Mouse (Mus musculus): ENCODE measurements at regions not wholly inside any gene's neighbourhood (a gene's known extent, or its start where the extent isn't known, plus 50 kb on each side); places are given as distances from the start of the nearest gene placed in this dataset.

DNA sequence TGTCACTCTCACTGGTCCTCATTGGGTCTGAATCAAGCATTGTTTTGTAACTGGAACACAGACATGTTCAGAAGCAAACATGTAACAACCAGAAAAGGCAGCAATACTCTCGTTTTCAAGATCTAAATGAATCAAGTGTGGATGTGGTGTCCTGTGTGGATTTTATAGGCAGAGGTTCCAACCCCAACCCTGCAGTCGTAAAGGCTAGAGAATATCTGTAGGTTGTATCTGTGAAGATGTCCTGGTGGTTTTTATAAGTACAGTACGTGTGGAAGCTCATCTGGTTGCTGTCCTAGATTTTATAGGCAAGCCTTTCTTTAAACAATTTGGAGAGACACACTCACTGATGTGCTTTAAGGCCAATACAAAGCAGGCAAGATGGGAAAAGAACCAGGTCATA is 518.8 kb upstream of the Atp11b start:
- no peak for DNase-seq

DNA sequence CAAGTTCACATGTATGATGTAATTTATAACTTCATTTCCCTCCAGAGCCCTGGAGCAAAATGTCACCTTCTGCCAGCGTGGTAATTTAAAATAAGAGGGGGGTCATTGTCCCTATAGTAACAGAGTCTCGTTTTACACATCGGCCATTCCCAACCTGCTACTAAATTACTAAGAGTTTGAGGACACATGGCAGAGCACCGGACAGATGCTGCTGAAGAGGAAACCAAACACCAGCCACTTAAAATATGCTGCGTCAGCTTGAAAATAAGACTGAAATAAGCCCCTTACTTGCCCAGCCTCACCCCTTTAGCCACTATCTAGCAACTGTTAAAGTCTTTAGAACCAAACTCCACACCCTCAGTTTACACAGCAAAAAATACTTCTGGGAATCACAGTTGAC is 518.1 kb upstream of the Atp11b start:
- no peak for DNase-seq

DNA sequence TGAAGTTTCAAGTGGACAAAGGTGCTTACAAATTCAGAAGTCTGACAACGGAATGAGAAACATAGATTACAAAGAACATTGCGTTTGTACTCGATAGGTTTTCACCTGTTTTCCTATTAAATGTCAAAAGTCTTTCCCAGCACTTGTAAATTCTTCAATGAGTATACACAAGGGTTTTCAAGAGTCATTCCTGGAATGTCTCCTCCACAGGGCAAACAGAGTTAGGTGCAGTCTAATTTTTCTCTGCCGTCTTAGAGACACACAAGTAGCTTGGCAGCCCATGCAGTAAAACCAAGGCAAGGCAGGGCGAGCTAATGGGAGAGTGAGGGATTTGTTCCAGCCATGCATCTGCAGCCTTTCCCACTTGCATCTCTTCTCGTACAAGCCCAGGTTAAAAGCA is 516.6 kb upstream of the Atp11b start:
- no peak for DNase-seq

DNA sequence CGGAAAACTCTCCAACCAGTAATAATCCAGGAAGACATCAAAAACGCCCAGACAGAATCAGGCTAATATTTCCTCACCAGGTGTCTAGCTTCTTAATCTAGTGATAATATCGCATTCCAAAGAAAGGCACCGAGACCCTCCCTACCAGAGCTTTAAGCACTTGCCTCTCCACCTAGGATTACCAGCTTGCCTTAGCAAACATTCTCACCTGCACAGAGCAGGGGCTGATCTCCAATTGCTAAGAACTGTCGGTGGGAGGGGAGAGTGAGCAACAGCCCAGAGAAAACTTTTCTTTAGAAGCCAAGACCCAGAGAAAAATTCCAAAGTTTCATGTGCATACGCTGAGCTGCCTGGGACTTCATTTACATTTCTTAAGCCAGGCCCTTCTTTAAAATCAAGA is 511.6 kb upstream of the Atp11b start:
- DNase-seq, result no peak

DNA sequence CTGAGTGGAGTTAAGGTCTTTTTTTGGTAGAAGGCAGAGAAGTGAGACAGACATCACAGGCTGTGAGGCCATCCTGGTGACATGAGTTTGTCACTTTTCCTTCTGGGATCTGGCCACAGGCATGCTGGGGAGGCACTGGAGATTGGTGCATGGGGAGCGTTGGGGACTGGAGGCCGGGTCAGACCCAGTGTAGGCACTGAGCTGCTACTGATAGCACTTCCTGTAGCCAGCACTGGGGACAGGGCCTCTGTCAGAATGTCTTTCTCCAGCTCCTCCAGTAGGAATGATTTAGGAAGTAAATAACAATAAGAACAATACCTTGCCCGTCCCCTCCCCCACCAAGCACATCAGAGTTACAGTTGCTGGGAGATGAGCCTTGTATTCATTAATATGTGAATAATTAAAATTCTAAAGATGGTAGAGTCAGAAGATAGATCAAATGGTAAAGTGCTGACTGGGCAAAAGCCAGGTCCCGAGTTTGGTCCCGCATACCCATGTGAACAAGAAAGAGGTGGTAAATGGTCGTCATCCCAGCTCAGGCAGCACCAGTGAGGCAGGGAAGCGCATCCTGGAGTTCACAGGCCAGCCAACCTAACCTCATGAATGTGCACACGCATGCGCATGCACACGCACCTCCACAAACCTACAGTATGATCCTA is 510.9 kb upstream of the Atp11b start:
- DNase-seq, result no peak

DNA sequence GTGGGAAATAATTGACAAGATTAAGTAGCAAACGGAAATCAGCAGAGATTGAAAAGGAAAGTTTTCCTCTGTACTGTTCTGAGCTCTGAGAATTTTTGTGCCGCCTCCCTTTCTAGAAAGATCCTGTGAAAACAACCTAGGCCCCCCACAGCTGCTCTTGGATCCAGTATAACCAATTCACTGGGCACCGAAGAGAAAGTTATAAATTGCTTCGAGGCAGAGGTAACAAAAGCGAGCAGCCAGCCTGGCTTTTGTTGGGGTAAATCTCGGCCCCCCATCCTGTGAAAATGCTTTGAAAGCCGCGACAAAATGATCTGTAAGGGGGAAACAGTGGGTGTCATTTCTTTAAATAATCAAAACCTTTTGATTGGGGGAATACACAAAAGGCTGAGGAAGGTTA is 508.9 kb upstream of the Atp11b start:
- DNase-seq, result no peak

DNA sequence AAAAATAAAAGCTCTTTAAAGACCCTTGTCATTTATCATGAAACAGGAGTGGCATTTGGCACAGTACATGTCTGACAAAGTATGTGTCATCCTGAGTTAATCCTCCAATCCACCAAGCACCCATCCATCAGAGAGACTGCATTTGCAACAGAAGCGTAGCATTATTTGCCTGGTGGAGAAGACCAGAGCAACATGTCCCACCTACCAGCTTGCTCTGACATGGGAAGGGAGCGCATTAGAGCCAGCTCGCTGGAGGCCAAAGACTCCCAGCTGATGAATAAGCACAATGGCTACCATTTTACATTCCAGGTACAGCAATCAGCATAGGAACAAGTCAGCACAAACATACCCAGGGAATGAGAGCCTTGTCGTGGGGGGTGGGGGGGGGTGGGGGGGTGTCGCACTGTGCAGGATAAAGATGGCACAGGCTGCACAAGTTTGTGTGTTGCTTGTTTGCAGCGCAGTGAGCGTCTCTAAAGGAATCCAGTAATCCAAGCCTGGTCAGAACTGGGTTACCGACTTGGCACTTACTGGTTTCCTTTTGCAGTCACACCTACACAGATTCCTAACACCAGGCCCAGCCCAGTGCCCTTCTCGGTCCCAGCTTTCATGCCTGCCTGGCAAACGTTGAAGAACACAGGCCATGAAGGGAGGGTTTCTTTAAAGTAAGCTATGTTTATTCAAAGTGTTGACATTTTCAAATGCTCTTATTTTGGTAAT is 507.8 kb upstream of the Atp11b start:
- no peak for DNase-seq

DNA sequence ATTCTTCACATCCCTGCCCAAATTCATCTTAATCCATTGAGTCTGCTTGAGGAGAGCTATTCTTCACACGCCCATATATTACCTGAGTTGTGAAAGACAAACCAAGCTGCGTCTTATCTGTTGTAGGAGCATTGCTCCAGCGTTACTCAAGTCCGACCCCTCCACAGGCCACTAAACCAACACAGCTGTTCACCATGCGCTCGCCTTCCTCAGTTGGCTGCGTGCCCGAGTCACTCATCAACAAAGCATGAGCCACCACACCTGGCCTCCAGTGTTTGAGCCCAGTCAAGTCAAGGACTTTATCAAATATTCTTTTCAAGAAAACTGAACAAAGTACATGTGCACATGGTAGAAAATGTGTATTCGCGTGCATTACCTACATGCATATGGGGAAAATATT is 504.7 kb upstream of the Atp11b start:
- no peak for DNase-seq

DNA sequence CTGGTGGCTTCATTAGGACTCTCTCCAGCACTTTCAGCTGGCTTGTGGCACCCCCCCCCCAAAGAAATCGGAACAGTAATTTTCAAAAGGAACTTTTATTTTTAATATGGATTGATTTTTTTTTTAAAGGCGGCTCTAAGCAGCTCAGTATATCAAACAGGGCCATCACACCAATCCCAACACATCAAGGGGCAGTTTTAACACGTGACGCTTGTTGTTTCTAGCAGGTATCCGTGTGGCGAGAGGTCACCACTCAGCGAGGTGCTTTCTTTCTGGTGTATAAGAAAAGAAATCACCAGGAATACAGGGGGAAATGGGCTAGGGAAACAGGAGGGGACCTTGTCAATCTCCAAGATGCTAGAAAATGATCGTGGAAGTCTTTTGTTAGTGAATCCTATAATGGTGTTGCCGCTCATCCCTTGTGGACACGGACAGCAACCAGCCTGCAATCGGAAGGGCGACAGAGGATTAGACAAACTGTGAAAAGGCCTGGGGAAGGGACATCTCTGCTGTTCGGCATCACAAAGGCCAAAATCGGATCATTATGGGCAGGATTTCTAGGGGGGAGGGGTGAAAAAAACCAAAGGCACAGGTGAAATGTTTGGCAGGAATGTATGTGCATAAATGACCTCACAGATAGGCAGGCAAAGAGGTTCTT is 503.7 kb upstream of the Atp11b start:
- no peak for DNase-seq

DNA sequence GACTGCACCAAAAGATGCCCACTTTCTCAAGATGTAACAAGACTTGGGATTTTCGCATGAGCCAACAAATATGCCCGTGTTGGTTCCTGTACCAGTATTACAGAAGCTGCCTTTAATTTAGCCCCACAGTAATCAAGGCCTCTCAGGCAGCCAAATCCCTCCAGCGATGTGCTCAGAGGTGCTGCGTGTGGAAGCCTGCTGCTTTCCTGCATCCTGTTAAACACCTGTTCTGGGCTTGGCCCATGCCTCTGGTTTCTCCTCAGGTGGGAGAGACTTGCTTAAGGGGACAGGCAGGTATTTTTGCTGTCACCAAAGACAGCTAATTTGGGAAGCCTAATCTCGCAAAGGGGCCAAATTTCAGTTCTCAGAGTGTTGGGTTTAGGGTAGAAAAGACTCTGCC is 500.0 kb upstream of the Atp11b start:
- DNase-seq, result no peak

DNA sequence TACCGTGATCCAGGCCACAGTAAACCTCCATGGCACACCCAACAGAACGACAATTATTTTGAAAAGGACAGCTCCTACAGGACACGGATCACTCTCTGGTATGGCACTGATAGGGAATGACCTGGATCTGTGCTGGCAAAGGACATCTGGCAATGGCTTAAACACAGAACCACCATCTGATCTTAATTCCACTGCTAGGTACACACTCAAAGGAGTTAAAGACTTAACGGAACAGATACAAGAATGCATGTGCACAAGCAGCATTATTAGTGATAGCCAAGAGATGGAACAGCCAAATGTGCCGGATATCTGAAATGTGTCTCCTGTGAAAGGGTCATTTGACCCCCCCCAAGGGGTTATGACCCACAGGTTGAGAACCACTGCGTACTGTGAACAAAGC is 493.0 kb upstream of the Atp11b start:
- DNase-seq, result no peak

DNA sequence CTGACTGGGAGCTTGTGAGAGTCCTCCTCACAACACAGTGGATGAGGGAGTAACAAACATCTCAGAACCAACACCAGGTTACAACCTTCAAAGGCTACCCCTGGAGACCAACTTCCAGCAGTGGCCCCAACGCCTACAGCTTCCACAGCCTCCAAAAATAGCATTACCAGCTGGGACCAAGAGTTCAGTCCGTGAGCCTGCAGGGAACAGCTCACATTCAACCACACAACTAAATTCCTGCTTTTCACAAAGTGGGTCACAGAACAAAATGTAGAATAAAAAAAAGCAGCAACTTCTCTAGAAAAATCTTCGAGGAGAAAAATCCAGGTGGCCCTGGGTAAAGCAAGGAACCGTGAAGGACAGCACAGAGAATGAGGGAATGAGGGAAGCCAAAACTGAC is 485.0 kb upstream of the Atp11b start:
- no peak for DNase-seq

DNA sequence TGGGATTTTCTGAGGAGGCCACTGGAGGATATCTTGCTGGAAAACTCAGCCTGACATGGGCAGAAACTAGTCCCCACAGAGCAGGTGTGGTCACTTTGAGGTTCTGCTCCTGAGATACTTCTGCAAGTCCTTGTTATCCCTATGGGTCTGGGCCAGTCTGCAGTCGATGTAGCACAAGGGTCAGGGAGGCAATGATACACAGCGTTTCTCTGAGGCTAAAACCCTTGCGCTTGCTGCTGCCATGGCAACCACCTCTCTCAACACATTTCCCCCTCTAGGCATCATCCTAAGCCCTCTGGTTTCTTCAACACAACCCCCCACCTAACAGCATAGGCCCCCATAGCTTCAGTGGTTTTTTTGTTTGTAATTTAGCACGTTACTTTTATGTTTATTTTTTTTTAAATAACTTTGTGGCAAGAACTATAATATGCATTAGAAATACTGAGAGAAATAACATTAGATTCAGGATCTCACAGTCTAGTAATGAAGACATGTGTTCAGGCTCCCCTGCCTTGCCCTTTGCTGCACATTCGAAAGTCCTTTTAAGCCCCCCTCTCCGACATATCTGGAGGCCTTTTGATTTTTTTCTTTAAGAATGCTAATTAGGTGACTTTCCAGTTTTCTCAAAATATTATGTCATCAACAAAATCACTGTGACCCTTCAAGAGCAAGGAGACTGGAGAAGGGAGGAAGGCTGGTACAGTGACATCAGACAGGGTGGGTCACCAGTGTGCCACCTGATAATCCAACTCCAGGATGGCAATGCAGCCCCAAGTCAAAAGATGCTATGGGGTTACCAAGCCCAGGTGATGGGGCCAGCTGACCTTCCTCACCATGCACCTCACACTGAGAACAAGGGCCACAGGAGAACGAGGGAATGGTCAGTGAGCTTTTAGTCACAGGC is 483.7 kb upstream of the Atp11b start:
- no peak for DNase-seq

DNA sequence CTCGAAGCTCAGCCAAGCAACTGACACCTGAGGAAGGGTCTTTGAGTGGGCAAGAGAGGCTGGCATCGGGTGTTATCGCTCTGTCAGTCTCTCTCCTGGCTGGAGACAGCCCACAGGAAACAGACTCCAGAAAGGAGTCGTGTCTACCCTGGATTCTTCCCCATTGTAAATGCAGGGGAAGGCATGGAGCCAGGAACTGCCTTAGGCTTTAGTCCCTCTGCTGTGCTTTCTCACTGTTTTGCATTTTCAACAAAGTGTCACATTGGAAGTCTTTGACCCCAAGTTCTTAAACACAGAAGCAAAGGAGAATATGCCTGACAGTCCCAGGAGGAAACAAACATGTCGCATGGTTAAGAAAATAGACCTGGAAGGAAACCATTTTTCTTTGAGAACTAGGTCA is 480.4 kb upstream of the Atp11b start:
- no peak for DNase-seq

DNA sequence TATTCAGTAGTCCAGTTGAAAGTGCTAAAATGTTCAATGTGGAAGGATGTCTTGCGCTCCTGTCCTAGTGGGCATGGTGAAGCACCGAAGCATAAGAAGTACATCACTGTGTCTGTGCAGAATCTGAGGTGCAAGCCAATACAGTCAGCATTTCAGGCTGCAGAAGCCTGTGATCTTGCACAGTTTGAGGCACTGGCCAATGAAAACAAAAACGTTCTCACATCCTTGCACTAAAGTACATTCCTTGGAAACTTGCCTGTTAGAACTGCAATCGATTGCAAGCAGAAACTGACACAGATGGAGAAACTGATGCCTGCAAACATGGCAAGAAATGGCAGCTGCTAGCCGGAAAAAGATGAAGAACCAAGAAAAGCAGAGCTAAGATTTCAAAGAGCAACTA is 472.9 kb upstream of the Atp11b start:
- DNase-seq, result no peak

DNA sequence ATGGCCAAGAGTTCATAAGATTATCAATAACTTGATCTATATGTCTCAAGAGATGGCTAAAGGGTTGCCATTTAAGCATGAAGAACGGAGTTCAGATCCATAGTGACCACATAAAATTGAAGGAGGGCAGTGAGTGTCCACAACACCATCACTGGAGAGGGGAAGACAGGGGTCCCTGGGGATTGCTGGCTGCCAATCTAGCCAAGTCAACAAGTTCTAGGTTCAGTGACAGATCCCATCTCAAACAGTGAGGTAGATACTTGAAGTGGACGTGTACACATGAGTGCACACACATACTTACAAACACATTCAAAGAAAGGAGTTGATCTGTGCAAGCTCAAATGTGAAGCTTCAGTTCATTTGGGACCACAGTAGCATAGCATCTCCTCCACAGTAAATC is 471.8 kb upstream of the Atp11b start:
- no peak for DNase-seq

DNA sequence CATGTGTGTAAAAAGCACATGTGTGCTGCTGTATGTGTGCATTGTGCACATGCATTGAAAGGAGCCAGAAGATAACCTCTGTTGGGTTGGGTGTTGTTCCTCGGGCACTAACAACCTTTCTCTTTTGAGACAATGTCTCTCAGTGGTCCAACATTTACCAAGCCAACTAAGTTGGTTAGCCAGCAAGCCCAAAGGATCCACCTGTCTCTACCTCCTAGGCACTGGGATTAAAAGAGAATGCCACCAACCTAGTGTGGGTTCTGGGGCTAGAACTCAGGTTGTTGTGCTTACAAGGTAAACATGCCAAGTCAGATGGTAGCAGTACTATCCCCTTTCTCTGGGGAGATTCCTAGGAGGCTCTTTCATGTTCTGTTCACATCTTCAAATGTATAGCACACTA is 459.1 kb upstream of the Atp11b start:
- no peak for DNase-seq

DNA sequence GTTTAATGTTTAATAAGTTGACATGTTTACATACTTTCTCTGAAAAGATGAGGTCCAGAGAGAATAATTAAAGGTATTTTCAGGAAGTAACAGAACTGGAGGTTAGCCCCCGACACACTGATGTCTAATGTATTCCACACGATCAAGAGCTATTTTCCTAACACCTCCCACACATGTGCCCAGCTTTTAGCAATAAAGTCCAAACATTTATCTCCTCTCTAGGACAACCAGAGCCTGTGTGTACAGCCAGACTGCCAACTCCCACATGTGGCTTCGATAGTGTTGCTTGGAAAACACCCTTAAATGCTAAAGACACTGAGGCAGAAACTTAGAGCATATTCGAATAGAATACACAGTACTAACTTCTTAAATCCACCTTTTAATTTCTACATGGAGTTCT is 458.2 kb upstream of the Atp11b start:
- no peak for DNase-seq

DNA sequence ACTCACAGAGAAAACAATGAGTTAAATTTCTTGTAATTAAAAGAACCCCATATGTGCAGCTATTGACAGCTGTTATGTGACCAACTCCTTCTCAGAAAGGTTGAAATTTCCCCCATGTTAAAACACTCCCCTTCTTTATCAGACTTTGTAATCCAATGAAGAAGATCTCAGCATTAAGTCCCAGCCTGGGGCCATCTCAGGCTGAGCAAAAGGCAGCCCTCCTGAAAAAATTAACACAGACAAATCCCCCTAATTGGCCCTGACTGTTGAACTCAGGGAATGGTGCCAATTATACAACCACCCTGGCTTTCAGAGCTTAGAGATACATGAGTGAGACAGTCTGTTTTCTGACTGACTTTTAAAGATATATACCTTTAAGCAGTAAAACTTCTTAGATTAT is 454.9 kb upstream of the Atp11b start:
- DNase-seq, result no peak

DNA sequence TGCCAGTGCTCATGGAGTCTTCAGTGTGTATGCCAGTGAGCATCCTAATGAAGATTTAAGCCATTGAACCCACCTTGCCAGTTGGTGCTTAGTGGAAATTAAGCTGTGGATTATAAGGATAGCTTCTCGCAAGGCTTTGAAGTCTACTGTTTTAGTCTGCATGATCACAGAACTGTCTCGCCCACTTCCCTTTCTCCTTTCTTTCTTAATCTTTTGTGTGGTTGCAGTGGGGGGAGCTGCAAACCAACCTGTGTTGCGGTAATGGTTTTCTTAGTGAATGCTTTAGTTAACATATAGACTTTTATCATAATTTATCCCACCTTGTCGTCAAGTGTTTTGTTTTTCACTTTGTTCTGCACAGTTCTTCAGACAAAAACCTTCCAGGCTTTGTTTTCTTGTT is 447.9 kb upstream of the Atp11b start:
- no peak for DNase-seq

DNA sequence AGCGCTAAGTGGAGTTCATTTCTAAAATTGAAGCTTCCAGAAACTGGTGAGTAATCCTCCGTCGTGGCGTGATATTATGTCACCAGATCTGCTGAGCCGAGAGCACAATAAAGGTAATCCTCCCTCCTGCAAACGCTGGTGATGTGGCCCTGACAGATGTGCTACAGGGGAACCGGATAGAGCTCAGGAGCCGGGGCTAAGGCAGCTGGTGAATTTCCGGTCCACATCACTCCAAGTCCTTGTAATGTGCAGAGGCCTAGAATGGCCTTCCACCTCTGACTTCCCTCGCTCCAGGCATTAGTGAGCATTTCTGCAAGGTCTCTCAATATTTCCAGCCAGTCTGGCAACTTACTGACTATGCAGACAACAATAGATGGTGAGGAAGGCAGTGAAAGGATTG is 439.7 kb upstream of the Atp11b start:
- DNase-seq, result no peak

DNA sequence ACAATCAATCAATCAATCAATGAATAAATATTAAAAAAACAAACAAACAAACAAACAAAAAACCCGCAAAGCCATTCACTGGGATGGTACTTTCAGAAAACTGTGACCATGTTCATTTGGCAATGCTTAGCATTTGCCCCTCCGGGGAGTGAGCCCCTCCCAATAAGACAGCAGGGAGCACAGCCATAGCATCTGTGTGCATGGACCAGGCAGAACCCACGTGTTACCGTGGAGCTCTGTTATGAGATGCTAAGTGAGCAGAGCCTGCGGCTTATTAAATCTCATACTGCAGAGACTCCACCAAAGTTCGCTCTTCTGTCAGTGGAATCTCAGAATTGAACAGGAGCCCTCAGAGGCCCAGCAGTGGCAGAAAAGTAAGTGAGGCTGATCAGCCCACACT is 438.7 kb upstream of the Atp11b start:
- DNase-seq, result no peak

DNA sequence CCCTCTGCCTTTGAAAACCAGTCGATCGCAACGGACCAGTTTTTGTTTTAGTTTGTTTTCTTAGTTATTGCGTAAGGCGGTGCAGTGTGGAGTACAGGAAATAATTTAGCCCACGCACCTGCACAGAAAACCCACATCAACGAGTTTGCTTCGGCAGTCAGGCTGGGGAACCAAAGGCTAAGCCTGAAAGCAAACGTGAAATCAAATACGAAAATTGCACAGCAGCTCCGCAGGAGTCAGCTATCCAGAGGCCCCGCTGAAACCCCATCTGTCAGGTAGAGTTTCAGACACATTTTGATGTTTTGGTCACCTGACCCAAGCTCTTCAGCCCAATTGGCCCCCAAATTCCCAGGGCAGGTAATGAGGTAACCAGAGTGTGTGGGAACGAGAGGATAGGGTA is 435.6 kb upstream of the Atp11b start:
- DNase-seq, result no peak

All from adrenal gland, postnatal 25 days (tissue).